Mouse (Mus musculus) adrenal gland, postnatal 0 days (tissue): Measurements from ENCODE around the gene Herc2. TPM values are rescaled to one million over a fixed set of nuclear protein-coding genes. Genes with fewer than 3 reads are reported as not detected.

Experiments
- polyA plus RNA-seq: library from polyadenylated mRNA; unstranded; fragments of >200 nt; fragmentation: Nextera tagmentation; extraction: Ambion mirVana; gene quantifications from 2 replicates; pipeline ENCODE4 v1.2.1, GENCODE M21; 2015

The Herc2 gene
- polyA plus RNA-seq = 15.1 and 18.2 TPM in 2 replicates

GRCm38 (mm10) chr7:56049831-56050321, at the start of gene Herc2:
Herc2 (plus strand) TSS chr7:56050196.

GRCm38 (mm10) chr7:56019930-56020253, 30.1 kb upstream of the Herc2 start, which contains the start of gene Nipa1:
Nipa1 (minus strand) TSS chr7:56019954.

GRCm38 (mm10) chr7:56239543-56239942, 189.5 kb downstream of the Herc2 start, which contains the start of gene Oca2:
Oca2 (plus strand) TSS chr7:56239760.

Other genes starting within 250 kb of the Herc2 start
- gene Cyfip1, start 208.5 kb upstream of the Herc2 start, polyA plus RNA-seq = 37.6 and 53.4 TPM in 2 replicates
- gene Nipa2, start 87.7 kb upstream of the Herc2 start, polyA plus RNA-seq = 33.5 and 50.5 TPM in 2 replicates
- 7.5 and 7.7 TPM in 2 replicates for gene Nipa1, start 30.2 kb upstream of the Herc2 start, polyA plus RNA-seq
- gene Oca2, start 189.6 kb downstream of the Herc2 start, polyA plus RNA-seq = 3.9 and 10.0 TPM in 2 replicates